In genomic region chr11:67100169-67100568, GRCm38 (mm10) we compare ENCODE assay signal across 10 mouse cellular contexts. TPM values are rescaled to one million over a fixed set of nuclear protein-coding genes. Genes with fewer than 3 reads are reported as not detected.
DNase-seq lines count a peak whose midpoint lies in the region; ATAC-seq lines count a peak whose summit lies in the region.
"Had no signal": no experiment of that assay in that cellular context is flagged by ENCODE, and none has a peak within 500 bp of the region (broad histone marks: within the 10 kb centered on the region; RNA-seq: fewer than 3 reads in every experiment).

No protein-coding gene starts in this region.

- no peaks in the 10 kb centered on the region for H3K36me3 ChIP-seq in forebrain, embryonic 14.5 days (ENCODE audit: control insufficient read depth, insufficient read depth, low read length)
- no peaks in the 10 kb centered on the region for H3K36me3 ChIP-seq in forebrain, embryonic 11.5 days (ENCODE audit: control insufficient read depth, insufficient read depth, low read length)
- H3K36me3 ChIP-seq in midbrain, embryonic 11.5 days (ENCODE audit: control insufficient read depth, insufficient read depth, low read length), result no peaks in the 10 kb centered on the region
- no peaks in the 10 kb centered on the region for H3K36me3 ChIP-seq in midbrain, embryonic 10.5 days
- H3K36me3 ChIP-seq in forebrain, embryonic 10.5 days (replicated peaks), result no peaks in the 10 kb centered on the region
- H3K36me3 ChIP-seq: limb, embryonic 15.5 days had no signal

- no peak overlapping the region for H3K27ac ChIP-seq in forebrain, embryonic 14.5 days (ENCODE audit: low read depth, low read length)
- no peak overlapping the region for H3K27ac ChIP-seq in forebrain, embryonic 11.5 days (ENCODE audit: low read depth, low read length)
- H3K27ac ChIP-seq in midbrain, embryonic 11.5 days (ENCODE audit: low read depth, low read length), result no peak overlapping the region
- H3K27ac ChIP-seq in midbrain, embryonic 10.5 days (replicated peaks), result no peak overlapping the region
- no peak overlapping the region for H3K27ac ChIP-seq in forebrain, embryonic 10.5 days
- H3K27ac ChIP-seq: limb, embryonic 15.5 days had no signal

- no peaks in the 10 kb centered on the region for H3K4me1 ChIP-seq in forebrain, embryonic 14.5 days (ENCODE audit: control insufficient read depth, insufficient read depth, low read length)
- H3K4me1 ChIP-seq in forebrain, embryonic 11.5 days (replicated peaks; ENCODE audit: control insufficient read depth, insufficient read depth, low read length), result no peaks in the 10 kb centered on the region
- no peaks in the 10 kb centered on the region for H3K4me1 ChIP-seq in midbrain, embryonic 11.5 days (ENCODE audit: control insufficient read depth, insufficient read depth, low read length)
- no peaks in the 10 kb centered on the region for H3K4me1 ChIP-seq in midbrain, embryonic 10.5 days
- peaks cover 5% of the 10 kb centered on the region; the same call in 1 of the 2 replicates for H3K4me1 ChIP-seq in forebrain, embryonic 10.5 days
- H3K4me1 ChIP-seq: limb, embryonic 15.5 days had no signal

- WGBS in forebrain, embryonic 14.5 days, result 39% methylated on average over 6 of the region's 6 CpGs
- 36% methylated on average over 6 of the region's 6 CpGs for WGBS in forebrain, embryonic 11.5 days
- 35% methylated on average over 6 of the region's 6 CpGs for WGBS in midbrain, embryonic 11.5 days
- WGBS in midbrain, embryonic 10.5 days, result 36% methylated on average over 6 of the region's 6 CpGs
- 41% methylated on average over 6 of the region's 6 CpGs for WGBS in forebrain, embryonic 10.5 days

- no peaks in the 10 kb centered on the region for H3K9me3 ChIP-seq in forebrain, embryonic 14.5 days (replicated peaks; ENCODE audit: control insufficient read depth, low read length)
- no peaks in the 10 kb centered on the region for H3K9me3 ChIP-seq in forebrain, embryonic 11.5 days (ENCODE audit: control insufficient read depth, low read length)
- H3K9me3 ChIP-seq in midbrain, embryonic 11.5 days (ENCODE audit: control insufficient read depth, low read length), result no peaks in the 10 kb centered on the region
- H3K9me3 ChIP-seq in midbrain, embryonic 10.5 days (replicated peaks), result no peaks in the 10 kb centered on the region
- H3K9me3 ChIP-seq in forebrain, embryonic 10.5 days, result no peaks in the 10 kb centered on the region
- H3K9me3 ChIP-seq: limb, embryonic 15.5 days had no signal

- H3K4me3 ChIP-seq in forebrain, embryonic 14.5 days (ENCODE audit: low read depth, low read length), result no peak overlapping the region
- no peak overlapping the region for H3K4me3 ChIP-seq in forebrain, embryonic 11.5 days (ENCODE audit: low read depth, low read length)
- H3K4me3 ChIP-seq in midbrain, embryonic 11.5 days (ENCODE audit: low read depth, low read length), result no peak overlapping the region
- no peak overlapping the region for H3K4me3 ChIP-seq in midbrain, embryonic 10.5 days
- H3K4me3 ChIP-seq in forebrain, embryonic 10.5 days, result no peak overlapping the region
- H3K4me3 ChIP-seq: limb, embryonic 15.5 days had no signal

- no peak overlapping the region for H3K9ac ChIP-seq in forebrain, embryonic 14.5 days (ENCODE audit: low read length)
- no peak overlapping the region for H3K9ac ChIP-seq in forebrain, embryonic 11.5 days (ENCODE audit: low read length)
- H3K9ac ChIP-seq in midbrain, embryonic 11.5 days (ENCODE audit: low read length), result no peak overlapping the region
- H3K9ac ChIP-seq: limb, embryonic 15.5 days had no signal

- ATAC-seq in forebrain, embryonic 14.5 days, result no peak
- ATAC-seq in forebrain, embryonic 11.5 days (replicated peaks; ENCODE audit: low FRiP score), result no peak
- ATAC-seq in midbrain, embryonic 11.5 days (ENCODE audit: low FRiP score), result no peak

- H3K27me3 ChIP-seq in forebrain, embryonic 14.5 days (replicated peaks; ENCODE audit: control insufficient read depth, insufficient read depth, low read length), result no peaks in the 10 kb centered on the region
- H3K27me3 ChIP-seq in forebrain, embryonic 11.5 days (ENCODE audit: control insufficient read depth, insufficient read depth, low read length), result no peaks in the 10 kb centered on the region
- no peaks in the 10 kb centered on the region for H3K27me3 ChIP-seq in midbrain, embryonic 11.5 days (ENCODE audit: control insufficient read depth, insufficient read depth, low read length)
- peaks cover 5% of the 10 kb centered on the region; the same call in 1 of the 2 replicates for H3K27me3 ChIP-seq in midbrain, embryonic 10.5 days (ENCODE audit: low read depth, poor library complexity, severe bottlenecking)
- peaks cover 5% of the 10 kb centered on the region; the same call in 1 of the 2 replicates for H3K27me3 ChIP-seq in forebrain, embryonic 10.5 days (ENCODE audit: poor library complexity, severe bottlenecking)
- H3K27me3 ChIP-seq: limb, embryonic 15.5 days had no signal

- DNase-seq in forebrain, embryonic 14.5 days (ENCODE audit: low spot score), result peak; percentile 51
- no peak for DNase-seq in forebrain, embryonic 11.5 days (ENCODE audit: low spot score)
- peak; percentile 92 for DNase-seq in midbrain, embryonic 11.5 days (ENCODE audit: low spot score, missing footprints)
- DNase-seq in midbrain, embryonic 10.5 days (ENCODE audit: low spot score), result no peak
- peak; percentile 41 for DNase-seq in brain, adult 2 months (ENCODE audit: low read depth, low spot score)
- peak; percentile 22 for DNase-seq in layer of hippocampus, adult 9-11 months
- DNase-seq in spleen, postnatal 36 days (ENCODE audit: low spot score in 2 of 2), result no peak
- no peak for DNase-seq in forebrain, embryonic 10.5 days (ENCODE audit: extremely low spot score, low spot score)

- no peak overlapping the region for H3K4me2 ChIP-seq in forebrain, embryonic 14.5 days (ENCODE audit: low read length)
- H3K4me2 ChIP-seq in forebrain, embryonic 11.5 days (ENCODE audit: low read depth, low read length, severe bottlenecking), result no peak overlapping the region
- no peak overlapping the region for H3K4me2 ChIP-seq in midbrain, embryonic 11.5 days
- H3K4me2 ChIP-seq: limb, embryonic 15.5 days had no signal

RNA-seq across cellular contexts. Expression of gene Myh3, which starts 22.1 kb away (rescaled TPM):
- polyA plus RNA-seq in forebrain, embryonic 14.5 days (2014; fragmentation: Nextera tagmentation; extraction: Ambion mirVana), result 0.04 and 0.06 TPM in 2 replicates
- 0.48 and 0.59 TPM in 2 replicates for polyA plus RNA-seq in forebrain, embryonic 11.5 days (2014; fragmentation: Nextera tagmentation; extraction: Ambion mirVana)
- polyA plus RNA-seq in midbrain, embryonic 11.5 days (2014; fragmentation: Nextera tagmentation; extraction: Ambion mirVana), result 0.51 and 0.54 TPM in 2 replicates
- 0.11 and 0.37 TPM in 2 replicates for polyA plus RNA-seq in midbrain, embryonic 10.5 days (2016; fragmentation: Nextera tagmentation; extraction: Ambion mirVana)
- polyA plus RNA-seq in forebrain, embryonic 10.5 days (2016; fragmentation: Nextera tagmentation; extraction: Ambion mirVana), result 0.28 and 0.37 TPM in 2 replicates
- polyA plus RNA-seq: gonadal fat pad, adult 2 months had no signal

RNA-seq across cellular contexts. Expression of gene Sco1, which starts 47.7 kb away (rescaled TPM):
- polyA plus RNA-seq in forebrain, embryonic 14.5 days (2014; fragmentation: Nextera tagmentation; extraction: Ambion mirVana), result 9.3 and 10.3 TPM in 2 replicates
- polyA plus RNA-seq in forebrain, embryonic 11.5 days (2014; fragmentation: Nextera tagmentation; extraction: Ambion mirVana), result 19.7 and 21.9 TPM in 2 replicates
- polyA plus RNA-seq in midbrain, embryonic 11.5 days (2014; fragmentation: Nextera tagmentation; extraction: Ambion mirVana), result 18.7 and 19.0 TPM in 2 replicates
- polyA plus RNA-seq in midbrain, embryonic 10.5 days (2016; fragmentation: Nextera tagmentation; extraction: Ambion mirVana), result 20.3 and 22.5 TPM in 2 replicates
- 21.1 and 22.9 TPM in 2 replicates for polyA plus RNA-seq in forebrain, embryonic 10.5 days (2016; fragmentation: Nextera tagmentation; extraction: Ambion mirVana)

RNA-seq across cellular contexts. Expression of gene Adprm, which starts 47.8 kb away (rescaled TPM):
- polyA plus RNA-seq in forebrain, embryonic 14.5 days (2014; fragmentation: Nextera tagmentation; extraction: Ambion mirVana), result 35.4 and 38.8 TPM in 2 replicates
- 30.7 and 31.9 TPM in 2 replicates for polyA plus RNA-seq in forebrain, embryonic 11.5 days (2014; fragmentation: Nextera tagmentation; extraction: Ambion mirVana)
- polyA plus RNA-seq in midbrain, embryonic 11.5 days (2014; fragmentation: Nextera tagmentation; extraction: Ambion mirVana), result 34.8 and 40.5 TPM in 2 replicates
- 30.0 and 37.6 TPM in 2 replicates for polyA plus RNA-seq in midbrain, embryonic 10.5 days (2016; fragmentation: Nextera tagmentation; extraction: Ambion mirVana)
- 28.5 TPM in 2 replicates for polyA plus RNA-seq in forebrain, embryonic 10.5 days (2016; fragmentation: Nextera tagmentation; extraction: Ambion mirVana)

Comparison
In these comparisons a context has a peak if more than half of its experiments do, and no peak if none do; other contexts are left out.
1. DNase-seq: peak in forebrain, embryonic 14.5 days (single experiment), midbrain, embryonic 11.5 days (single experiment), brain, adult 2 months (single experiment) and layer of hippocampus, adult 9-11 months (single experiment); none in forebrain, embryonic 11.5 days (single experiment), midbrain, embryonic 10.5 days (single experiment), spleen, postnatal 36 days (0 of 2) and forebrain, embryonic 10.5 days (single experiment).